Mouse (Mus musculus): Measurements from ENCODE around the gene Cytip. TPM values are rescaled to one million over a fixed set of nuclear protein-coding genes. Genes with fewer than 3 reads are reported as not detected.

Cytip gene
- total RNA-seq (2021), result under 1 TPM; 0.13 to 0.37 TPM
- long read RNA-seq, experiment 1, result 0 reads
- long read RNA-seq, experiment 2, result 0 reads

- DNase-seq, result no peak
Observed at GRCm38 (mm10) chr2:58195346-58195745, at the start of gene Cytip. TSS of gene Cytip (minus strand) at chr2:58195532.

GRCm38 (mm10) chr2:58240639-58241038 lies 45.3 kb upstream of the Cytip start:
- no peak for DNase-seq
- intact Hi-C loops (cut with DNase I; ENCODE audit: low total_unique reads), result no loop called here

More at GRCm38 (mm10) chr2:58195346-58195745, at the start of gene Cytip:
- intact Hi-C loops (cut with DNase I; ENCODE audit: low total_unique reads), result no loop called here

- intact Hi-C loops (cut with DNase I; ENCODE audit: low total_unique reads), result no loop called here
- no peak for DNase-seq
Observed at GRCm38 (mm10) chr2:58237487-58237886, 42.2 kb upstream of the Cytip start.

- intact Hi-C loops (cut with DNase I; ENCODE audit: low total_unique reads), result no loop called here
- peak; percentile 23 for DNase-seq
Observed at GRCm38 (mm10) chr2:58199442-58199841, 4.1 kb upstream of the Cytip start.

- no peak for DNase-seq
- intact Hi-C loops (cut with DNase I; ENCODE audit: low total_unique reads), result no loop called here
Observed at GRCm38 (mm10) chr2:58196880-58197279, 1.5 kb upstream of the Cytip start.

GRCm38 (mm10) chr2:58194422-58195115 lies 763 bp downstream of the Cytip start:
- intact Hi-C loops (cut with DNase I; ENCODE audit: low total_unique reads), result no loop called here
- no peak for DNase-seq

- DNase-seq, result no peak
- intact Hi-C loops (cut with DNase I; ENCODE audit: low total_unique reads), result no loop called here
Observed at GRCm38 (mm10) chr2:58192160-58192559, 3.2 kb downstream of the Cytip start.

GRCm38 (mm10) chr2:58189501-58189900 lies 5.8 kb downstream of the Cytip start:
- no peak for DNase-seq
- intact Hi-C loops (cut with DNase I; ENCODE audit: low total_unique reads), result no loop called here

GRCm38 (mm10) chr2:58188903-58189302 lies 6.4 kb downstream of the Cytip start:
- intact Hi-C loops (cut with DNase I; ENCODE audit: low total_unique reads), result no loop called here
- no peak for DNase-seq

- no peak for DNase-seq
- intact Hi-C loops (cut with DNase I; ENCODE audit: low total_unique reads), result no loop called here
Observed at GRCm38 (mm10) chr2:58187310-58188051, 7.9 kb downstream of the Cytip start.

GRCm38 (mm10) chr2:58184197-58184596 lies 11.1 kb downstream of the Cytip start:
- intact Hi-C loops (cut with DNase I; ENCODE audit: low total_unique reads), result no loop called here
- DNase-seq, result no peak

- intact Hi-C loops (cut with DNase I; ENCODE audit: low total_unique reads), result no loop called here
- no peak for DNase-seq
Observed at GRCm38 (mm10) chr2:58183658-58184057, 11.7 kb downstream of the Cytip start.

GRCm38 (mm10) chr2:58180776-58181175 lies 14.6 kb downstream of the Cytip start:
- DNase-seq, result no peak
- intact Hi-C loops (cut with DNase I; ENCODE audit: low total_unique reads), result no loop called here

GRCm38 (mm10) chr2:58179056-58179455 lies 16.3 kb downstream of the Cytip start:
- intact Hi-C loops (cut with DNase I; ENCODE audit: low total_unique reads), result no loop called here
- DNase-seq, result no peak

- DNase-seq, result peak; percentile 14
- intact Hi-C loops (cut with DNase I; ENCODE audit: low total_unique reads), result no loop called here
Observed at GRCm38 (mm10) chr2:58175392-58176291, 19.7 kb downstream of the Cytip start.

- intact Hi-C loops (cut with DNase I; ENCODE audit: low total_unique reads), result no loop called here
- DNase-seq, result no peak
Observed at GRCm38 (mm10) chr2:58174476-58175286, 20.7 kb downstream of the Cytip start.

- intact Hi-C loops (cut with DNase I; ENCODE audit: low total_unique reads), result no loop called here
- no peak for DNase-seq
Observed at GRCm38 (mm10) chr2:58172963-58173362, 22.4 kb downstream of the Cytip start.

GRCm38 (mm10) chr2:58169173-58169572 lies 26.2 kb downstream of the Cytip start:
- intact Hi-C loops (cut with DNase I; ENCODE audit: low total_unique reads), result no loop called here
- no peak for DNase-seq

GRCm38 (mm10) chr2:58167654-58168053 lies 27.7 kb downstream of the Cytip start:
- intact Hi-C loops (cut with DNase I; ENCODE audit: low total_unique reads), result no loop called here
- no peak for DNase-seq

Measured in gastrocnemius, postnatal 14 days (tissue).